Mouse (Mus musculus): ENCODE results near the gene Alox8.

DNA sequence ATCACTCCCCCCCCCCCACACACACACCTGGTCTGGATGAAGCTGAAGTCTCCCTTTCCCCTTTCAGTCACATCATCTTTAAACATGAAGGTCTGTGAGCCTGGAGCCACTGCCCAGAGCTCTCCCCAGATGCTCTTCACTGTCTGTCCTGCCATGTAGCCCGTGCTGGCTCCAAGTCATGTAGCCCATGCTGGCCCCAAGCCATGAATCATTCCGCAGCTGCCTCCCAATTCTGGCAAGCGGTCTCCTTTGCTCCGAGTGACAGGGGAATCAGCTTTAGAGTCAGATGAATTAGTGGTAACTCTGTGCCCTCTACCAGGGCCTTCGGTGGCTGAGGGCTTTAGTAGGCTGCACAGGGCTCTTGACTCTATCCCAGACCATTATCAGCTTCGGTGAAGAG lies 47.9 kb downstream of the Alox8 start:
- TF ChIP-seq CTCF (IDR thresholded peaks at IDR 0.05; ENCODE audit: low read depth, low read length): no peak
- no peak for TF ChIP-seq TAL1 (conservative IDR thresholded peaks at IDR 0.05; ENCODE audit: low read depth, low read length)
